Mouse (Mus musculus) neutrophil, adult 5-6 weeks (primary cell): Measurements from ENCODE around the gene Zzef1. TPM values are rescaled to one million over a fixed set of nuclear protein-coding genes. Genes with fewer than 3 reads are reported as not detected.
A peak's percentile ranks its signal among the peaks of the same experiment; 100 is the strongest.
"Not testable (repeated sequence)": the region's sequence is repeated elsewhere in the genome, so short reads cannot be mapped to it uniquely, and the experiment has no call there.

Experiments used
- ATAC-seq: fragments of 151-379, 151-347 bp; 2 replicates; pipeline ENCODE4 v1.8.0; 2017; ENCODE audit warnings: mild to moderate bottlenecking, moderate TSS enrichment; ENCODE audit not compliant: insufficient number of reproducible peaks, poor library complexity, low FRiP score, severe bottlenecking; ENCODE audit errors: extremely low read depth
- total RNA-seq: library from RNA; stranded (forward); fragments of 200-1000 nt; gene quantifications from 2 replicates; pipeline ENCODE4 v1.2.3, GENCODE M21; 2017

The Zzef1 gene
- total RNA-seq: 74.2 and 77.9 TPM in 2 replicates

- peak; percentile 98 for ATAC-seq
Measured at GRCm38 (mm10) chr11:72795455-72796295, at the start of gene Zzef1, which contains the start of gene Cyb5d2. Gene Zzef1, plus strand, starts transcription at chr11:72796226. Gene Cyb5d2, minus strand, starts transcription at chr11:72796142.

GRCm38 (mm10) chr11:72751956-72752355 lies 44.1 kb upstream of the Zzef1 start:
- ATAC-seq: peak; percentile 26; the same call in 1 of the 2 replicates

- ATAC-seq: no peak
Measured at GRCm38 (mm10) chr11:72758316-72758715, 37.7 kb upstream of the Zzef1 start.

- no peak for ATAC-seq
Measured at GRCm38 (mm10) chr11:72759581-72759980, 36.4 kb upstream of the Zzef1 start.

- ATAC-seq: no peak
Measured at GRCm38 (mm10) chr11:72760781-72761180, 35.2 kb upstream of the Zzef1 start.

- ATAC-seq: no peak
Measured at GRCm38 (mm10) chr11:72764270-72764669, 31.8 kb upstream of the Zzef1 start.

- ATAC-seq: 0 out of 2 replicates have a peak, but pooled peaks have one; percentile 13
Measured at GRCm38 (mm10) chr11:72767716-72768115, 28.3 kb upstream of the Zzef1 start.

GRCm38 (mm10) chr11:72769061-72769460 lies 27.0 kb upstream of the Zzef1 start:
- ATAC-seq: no peak

- ATAC-seq: no peak
Measured at GRCm38 (mm10) chr11:72770324-72770723, 25.7 kb upstream of the Zzef1 start.

GRCm38 (mm10) chr11:72770816-72771215 lies 25.2 kb upstream of the Zzef1 start:
- ATAC-seq: no peak

GRCm38 (mm10) chr11:72771461-72771860 lies 24.6 kb upstream of the Zzef1 start:
- ATAC-seq: no peak

GRCm38 (mm10) chr11:72772611-72773010 lies 23.4 kb upstream of the Zzef1 start:
- not testable (repeated sequence) for ATAC-seq

- no peak for ATAC-seq
Measured at GRCm38 (mm10) chr11:72778957-72779356, 17.1 kb upstream of the Zzef1 start.

GRCm38 (mm10) chr11:72782103-72782502 lies 13.9 kb upstream of the Zzef1 start:
- ATAC-seq: peak; percentile 69; the same call in 1 of the 2 replicates

GRCm38 (mm10) chr11:72782503-72782902 lies 13.5 kb upstream of the Zzef1 start:
- no peak for ATAC-seq

GRCm38 (mm10) chr11:72792033-72792432 lies 4.0 kb upstream of the Zzef1 start:
- ATAC-seq: no peak

GRCm38 (mm10) chr11:72795149-72795454 lies 924 bp upstream of the Zzef1 start:
- no peak for ATAC-seq

GRCm38 (mm10) chr11:72796296-72796687 lies 266 bp downstream of the Zzef1 start:
- no peak for ATAC-seq

GRCm38 (mm10) chr11:72796773-72797338 lies 830 bp downstream of the Zzef1 start:
- ATAC-seq: no peak

GRCm38 (mm10) chr11:72798112-72798511 lies 2.1 kb downstream of the Zzef1 start:
- no peak for ATAC-seq
